Mouse (Mus musculus) Muller cell, postnatal 12 days (primary cell): ENCODE data around the gene Sgpl1.
"Not testable (repeated sequence)": the region's sequence is repeated elsewhere in the genome, so short reads cannot be mapped to it uniquely, and the experiment has no call there.

Experiments
- DNase-seq: peaks from one replicate; pipeline ENCODE4 v3.0.0-alpha.2; 2015; ENCODE audit errors: inconsistent ontology term

Gene Sgpl1

DNA sequence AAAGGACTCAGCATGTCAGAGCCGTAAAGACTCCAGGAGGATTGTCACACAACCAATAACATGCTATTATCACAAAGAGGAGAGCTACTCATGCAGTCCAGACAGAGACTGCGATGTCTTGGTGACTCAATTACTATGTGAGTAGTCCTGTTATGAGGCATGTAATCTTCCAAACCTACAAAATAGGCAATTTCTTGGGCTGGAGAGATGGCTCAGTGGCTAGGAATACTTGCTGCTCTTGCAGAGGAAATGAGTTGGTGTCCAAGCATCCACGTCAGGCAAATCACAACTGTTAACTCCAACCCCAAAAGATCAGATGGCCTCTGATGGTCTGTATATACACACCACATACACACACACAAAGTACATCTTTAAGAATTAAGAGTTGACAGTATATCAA is 8.1 kb upstream of the Sgpl1 start:
- no peak for DNase-seq

DNA sequence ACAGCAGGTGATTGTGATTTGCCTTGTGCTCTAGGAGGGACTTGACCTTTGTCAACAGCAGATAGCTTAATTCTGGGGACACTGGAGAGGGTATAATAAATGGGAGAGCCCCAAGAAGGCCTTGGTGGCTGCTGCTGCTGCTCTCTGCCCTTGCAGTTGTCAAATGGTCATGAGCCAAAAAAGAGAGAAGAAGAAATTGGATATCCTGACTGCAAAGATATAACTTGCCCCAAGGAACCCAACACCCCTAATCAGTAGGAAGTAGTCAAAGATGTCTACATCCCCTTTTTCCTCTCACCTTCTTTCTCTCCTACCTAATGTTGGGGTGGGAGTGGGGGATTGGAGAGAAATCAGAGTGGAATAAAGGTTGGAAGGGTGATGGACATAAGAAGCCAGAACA is 4.6 kb upstream of the Sgpl1 start:
- no peak for DNase-seq

- peak; percentile 49 for DNase-seq
These were observed 3.1 kb upstream of the Sgpl1 start for GRCm38 (mm10) chr10:61150616-61151015.

- no peak for DNase-seq
These were observed 2.0 kb upstream of the Sgpl1 start for GRCm38 (mm10) chr10:61149476-61149875.

DNA sequence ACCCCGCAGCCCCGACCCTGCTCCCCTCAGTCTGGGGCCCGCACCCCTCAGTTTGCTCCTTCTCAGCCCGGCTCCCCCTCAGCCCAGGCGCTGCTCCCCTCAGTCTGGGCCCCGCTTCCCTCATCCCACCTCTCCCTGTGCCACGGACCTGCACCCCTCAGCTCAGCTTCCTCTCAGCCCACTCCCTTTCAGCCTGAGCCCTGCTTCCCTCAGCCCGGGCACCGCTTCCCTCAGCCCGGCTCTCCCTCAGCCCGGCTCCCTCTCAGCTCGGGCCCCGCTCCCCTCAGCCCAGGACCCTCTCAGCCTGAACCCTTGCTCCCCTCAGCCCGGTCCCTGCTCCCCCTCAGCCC is 721 bp downstream of the Sgpl1 start:
- DNase-seq = no peak

GRCm38 (mm10) chr10:61146119-61146806 is 1.2 kb downstream of the Sgpl1 start:
- DNase-seq = peak; percentile 74

DNA sequence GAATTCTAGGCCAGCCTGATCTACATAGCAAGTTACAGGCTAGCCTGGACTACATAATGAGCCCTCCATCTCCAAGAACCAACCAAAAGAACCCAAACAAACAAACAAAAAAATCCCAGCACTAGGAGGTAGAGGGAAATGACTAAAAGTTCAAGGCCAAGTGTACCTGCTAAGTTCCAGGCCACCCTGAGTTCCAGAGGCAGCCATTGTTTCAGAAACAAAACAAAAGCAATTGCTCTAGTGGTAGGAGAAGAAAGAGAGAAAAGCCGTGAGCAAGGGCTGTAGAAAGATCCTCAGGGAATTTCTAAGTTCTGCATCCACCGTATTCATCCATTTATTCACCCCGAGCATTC is 1.8 kb downstream of the Sgpl1 start:
- DNase-seq = no peak

DNA sequence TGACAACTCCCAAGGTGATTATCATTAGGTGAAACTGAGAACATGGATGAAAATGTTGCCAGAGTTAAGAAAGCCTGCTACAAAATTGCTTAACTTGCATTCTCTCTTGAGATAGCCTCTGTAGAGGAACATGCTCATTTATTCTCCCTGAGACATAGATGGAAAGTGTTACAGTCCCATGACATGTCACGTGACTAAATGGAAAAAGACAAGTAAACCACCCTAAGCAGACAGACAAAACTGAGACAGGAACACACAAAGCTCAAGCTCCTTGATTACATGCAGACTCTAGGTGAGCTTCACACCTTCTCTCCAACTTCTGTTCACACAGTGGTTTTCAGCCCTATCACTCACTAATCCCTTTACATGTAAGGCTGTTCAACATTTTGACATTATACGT is 4.2 kb downstream of the Sgpl1 start:
- no peak for DNase-seq

DNA sequence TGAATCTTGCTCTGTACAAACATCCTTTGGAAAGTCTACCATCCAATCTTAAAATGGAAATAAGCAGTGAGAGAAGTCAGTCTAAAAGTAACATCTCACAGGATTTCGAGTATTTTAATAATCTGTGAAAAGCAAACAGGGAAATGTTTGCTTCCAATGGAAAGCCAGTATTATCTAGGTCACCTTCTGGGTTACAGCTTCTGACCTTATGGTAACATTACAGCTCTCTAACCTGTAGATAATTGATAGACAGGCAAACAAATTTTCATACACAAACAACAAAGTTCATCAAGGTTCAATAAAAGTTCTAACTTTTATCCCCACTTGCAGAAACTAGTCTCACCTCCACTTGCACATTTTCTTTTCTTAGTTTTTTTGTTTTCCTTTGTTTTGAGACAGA is 9.9 kb downstream of the Sgpl1 start:
- no peak for DNase-seq

DNA sequence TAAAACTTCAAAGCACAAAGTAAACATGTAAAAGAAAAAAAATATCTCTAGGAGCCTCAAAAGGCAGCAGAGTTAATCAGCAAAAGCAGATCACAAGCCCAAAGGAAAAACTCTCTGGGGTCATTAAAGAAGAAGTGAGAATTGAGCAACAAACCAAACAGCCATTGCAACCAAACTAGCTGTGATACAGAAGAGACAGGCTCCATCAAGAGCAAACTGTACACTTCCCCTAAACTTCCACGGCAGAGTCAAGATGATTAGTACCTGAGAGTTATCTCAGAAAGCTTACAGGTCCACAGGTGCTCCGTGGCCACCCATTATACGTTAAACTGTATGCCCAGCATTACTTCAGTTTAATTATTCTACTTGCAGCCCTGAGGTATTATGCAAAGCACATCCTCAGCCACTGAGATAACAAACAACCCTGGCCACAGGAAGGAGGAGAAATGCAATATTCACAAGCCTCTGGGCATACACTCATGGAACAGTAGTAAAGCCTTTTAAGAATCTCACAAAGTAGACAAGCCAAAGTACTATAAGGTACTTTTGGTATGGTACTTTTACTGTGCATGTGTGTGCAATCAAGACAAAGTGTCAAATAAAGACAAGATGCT is 12.2 kb downstream of the Sgpl1 start:
- DNase-seq = no peak

GRCm38 (mm10) chr10:61134041-61134440 is 13.5 kb downstream of the Sgpl1 start:
- no peak for DNase-seq

DNA sequence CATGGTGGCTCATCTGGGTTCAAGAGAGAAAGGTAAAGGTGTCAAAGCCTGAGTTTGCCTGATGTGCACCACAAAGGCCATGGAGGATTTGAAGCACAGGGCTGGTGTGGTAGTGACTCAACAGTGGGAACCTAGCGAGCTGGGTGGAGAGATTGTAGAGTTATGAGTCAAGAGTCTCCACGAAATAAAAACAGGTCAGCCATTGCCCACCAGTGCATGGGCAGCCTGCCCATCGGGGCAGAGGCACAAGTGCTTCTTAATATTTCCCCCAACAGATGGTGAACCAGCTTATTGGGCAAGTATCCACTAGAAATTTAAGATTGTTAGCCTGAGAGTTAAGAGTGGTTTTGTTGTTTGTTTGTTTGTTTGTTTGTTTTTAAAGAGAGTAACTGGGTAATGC is 16.5 kb downstream of the Sgpl1 start:
- peak; percentile 81 for DNase-seq

DNA sequence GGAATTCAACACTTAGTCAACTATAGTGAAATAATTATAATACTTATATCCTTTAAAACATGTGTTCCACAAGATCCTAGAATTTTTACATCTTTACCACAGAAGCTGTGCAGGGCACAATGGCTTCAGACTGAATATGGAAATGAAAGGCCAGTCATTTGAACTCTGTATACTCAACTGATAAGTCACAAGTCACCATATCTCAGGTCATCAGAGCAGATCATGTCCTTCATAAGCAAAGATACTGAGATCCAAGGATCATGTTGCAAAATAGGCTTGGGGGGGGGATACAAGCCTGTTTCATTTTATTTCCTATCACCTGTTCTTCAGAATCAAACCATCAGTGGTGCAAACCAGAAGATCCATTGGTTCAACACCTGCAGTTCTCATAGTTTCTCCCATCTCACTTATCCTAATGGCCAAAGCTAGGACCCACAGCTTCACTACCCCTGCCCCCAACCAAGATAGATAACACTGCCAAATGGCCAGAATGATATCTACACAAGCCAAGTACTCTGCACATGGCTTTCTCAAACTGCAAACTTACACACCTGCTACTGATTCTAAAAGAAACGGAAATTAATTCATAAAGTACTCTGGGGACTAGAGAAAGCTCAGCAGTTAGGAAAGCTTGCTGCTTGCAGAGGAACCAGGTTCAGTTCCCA is 18.7 kb downstream of the Sgpl1 start:
- DNase-seq = no peak

DNA sequence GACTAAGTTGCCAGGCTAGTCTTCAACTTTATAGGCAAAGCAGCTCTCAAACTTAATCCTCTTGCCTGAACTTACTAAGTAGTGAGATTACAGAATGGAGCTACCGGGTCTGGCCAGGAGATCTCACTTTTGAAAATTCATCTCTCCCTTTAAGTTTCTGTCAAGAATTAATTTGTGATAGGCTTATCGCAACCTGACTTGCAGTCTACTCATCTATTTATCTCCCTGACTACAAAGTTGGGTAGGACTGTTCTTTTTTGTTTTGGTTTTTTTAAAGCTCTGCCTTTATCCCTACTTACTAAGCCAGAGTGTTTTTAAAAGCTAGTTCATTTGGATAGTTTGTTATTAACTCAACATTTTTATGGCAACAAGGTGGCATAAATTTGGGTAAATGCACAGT is 23.0 kb downstream of the Sgpl1 start:
- no peak for DNase-seq

DNA sequence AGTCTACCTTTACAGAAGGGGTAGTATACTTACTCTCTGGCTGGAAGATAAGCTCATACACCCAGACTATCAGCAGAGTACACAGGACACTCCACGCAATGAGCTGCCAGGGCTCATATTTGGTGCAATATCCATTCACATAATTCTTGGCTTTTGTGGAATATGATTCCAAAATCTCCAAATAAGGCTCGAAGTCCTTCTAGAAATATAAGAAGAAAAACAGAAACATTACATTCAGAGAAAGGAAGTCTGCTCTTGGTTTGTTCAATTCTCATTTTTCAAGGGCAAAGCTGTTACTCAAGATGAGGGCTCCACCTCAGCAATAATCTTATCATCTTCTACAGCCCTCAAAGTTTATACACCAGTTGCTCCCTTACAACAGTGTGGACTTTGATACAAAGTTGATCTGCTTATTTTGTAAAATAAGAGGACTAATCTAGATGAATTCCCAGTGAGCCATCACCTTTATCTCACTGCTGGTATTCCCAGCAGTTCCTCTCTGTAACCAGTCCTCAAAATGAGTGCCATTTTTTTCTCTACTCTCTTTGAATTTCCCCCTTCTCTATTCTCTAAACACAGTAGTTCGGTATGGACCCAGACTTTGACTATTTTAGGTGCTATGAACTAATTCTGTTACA is 24.1 kb downstream of the Sgpl1 start:
- DNase-seq = no peak

GRCm38 (mm10) chr10:61121732-61122131 is 25.8 kb downstream of the Sgpl1 start:
- DNase-seq = not testable (repeated sequence)

- DNase-seq = peak; percentile 77
These were observed 33.2 kb downstream of the Sgpl1 start for GRCm38 (mm10) chr10:61114246-61114720.

DNA sequence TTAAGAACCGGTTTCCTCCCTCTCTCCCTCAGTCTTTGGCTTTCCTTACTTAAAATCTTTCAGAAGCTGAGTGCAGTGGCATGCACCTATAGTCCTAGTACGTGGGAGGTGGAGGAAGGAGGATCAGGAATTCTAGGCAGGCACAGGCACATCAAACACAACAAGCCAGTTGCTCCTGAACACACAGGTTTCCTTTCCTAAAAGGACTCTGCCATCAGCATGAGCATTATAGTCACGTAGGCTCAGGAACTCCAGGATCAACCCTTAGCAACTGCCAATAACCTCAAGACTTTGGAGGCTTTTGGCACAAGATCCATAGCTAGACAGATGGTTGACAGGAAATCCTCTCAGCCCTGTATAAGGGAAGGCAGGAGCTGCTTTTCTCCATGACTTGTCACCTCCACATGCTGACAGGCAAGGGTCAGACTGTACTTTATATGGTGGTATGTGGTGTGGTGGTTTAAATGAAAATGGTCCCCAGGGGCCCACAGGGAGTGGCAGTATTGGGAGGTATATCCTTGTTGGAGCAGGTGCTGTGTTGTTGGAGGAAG is 43.9 kb downstream of the Sgpl1 start:
- DNase-seq = no peak

- DNase-seq = no peak
These were observed 55.6 kb downstream of the Sgpl1 start for GRCm38 (mm10) chr10:61091866-61092265.

- peak; percentile 63 for DNase-seq
These were observed 58.0 kb downstream of the Sgpl1 start, which contains the start of gene Pcbd1 for GRCm38 (mm10) chr10:61089170-61090142. TSS of gene Pcbd1 (plus strand) at chr10:61089331.

DNA sequence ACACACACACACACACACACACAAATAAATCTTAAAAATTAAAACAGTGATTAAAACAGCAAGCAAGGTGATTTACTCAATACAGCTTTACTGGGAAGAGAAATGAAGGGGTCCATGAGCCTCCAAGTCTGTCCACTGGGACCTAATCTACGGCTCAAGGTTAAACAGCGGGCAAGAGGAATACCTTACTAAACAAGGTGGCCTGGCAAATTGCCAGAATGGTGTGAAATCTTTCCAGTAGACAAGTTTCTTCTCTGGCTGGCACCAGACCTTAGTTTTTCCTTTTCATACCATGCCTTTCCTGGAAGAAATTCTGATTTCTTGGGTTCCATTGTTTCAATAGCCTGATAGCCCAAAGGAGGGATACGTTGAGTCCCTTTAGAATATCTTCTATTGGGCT is 59.0 kb downstream of the Sgpl1 start:
- DNase-seq = no peak
